ENCODE assay signal across 12 mouse cellular contexts in the genomic region with DNA sequence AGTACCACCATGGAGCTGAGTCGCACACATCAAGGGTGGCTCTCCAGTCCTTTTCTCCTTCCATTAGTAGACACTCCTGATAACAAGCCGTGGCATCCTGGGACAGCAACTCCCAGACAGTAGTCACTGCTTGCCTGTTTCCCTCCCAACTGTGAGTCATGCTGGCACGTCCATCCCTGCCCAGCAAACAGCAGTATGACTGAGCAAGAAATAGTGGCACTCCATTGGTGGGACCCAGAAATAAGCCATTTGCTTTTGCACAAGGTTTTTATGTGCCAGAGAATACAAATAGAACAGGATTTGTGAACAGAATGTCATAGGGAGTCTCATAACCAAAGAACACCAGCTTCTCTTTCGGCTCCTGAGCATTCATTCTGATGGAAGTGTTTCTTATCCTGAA.
"Had no signal": no experiment of that assay in that cellular context is flagged by ENCODE, and none has a peak within 500 bp of the region (broad histone marks: within the 10 kb centered on the region; RNA-seq: fewer than 3 reads in every experiment).

No protein-coding gene starts in this region.

- H3K9ac ChIP-seq: kidney, embryonic 15.5 days; limb, embryonic 13.5 days; liver, embryonic 14.5 days; midbrain, embryonic 15.5 days; neural tube, embryonic 12.5 days; stomach, embryonic 15.5 days had no signal

- H3K27ac ChIP-seq: kidney, embryonic 15.5 days; limb, embryonic 13.5 days; liver, embryonic 14.5 days; midbrain, embryonic 10.5 days; midbrain, embryonic 15.5 days; neural tube, embryonic 12.5 days; stomach, embryonic 15.5 days had no signal

- H3K4me2 ChIP-seq: kidney, embryonic 15.5 days; limb, embryonic 13.5 days; midbrain, embryonic 15.5 days; neural tube, embryonic 12.5 days; stomach, embryonic 15.5 days had no signal

- H3K4me3 ChIP-seq: kidney, embryonic 15.5 days; limb, embryonic 13.5 days; midbrain, embryonic 10.5 days; midbrain, embryonic 15.5 days; neural tube, embryonic 12.5 days; stomach, embryonic 15.5 days had no signal

- H3K4me1 ChIP-seq: midbrain, embryonic 10.5 days; midbrain, embryonic 15.5 days; neural tube, embryonic 12.5 days; stomach, embryonic 15.5 days had no signal

- DNase-seq: kidney, postnatal 14 days; lung, adult 18-20 months; right cerebral cortex, postnatal 14 days; thymus, postnatal 36 days had no signal

- ATAC-seq: intestine, embryonic 16.5 days; midbrain, embryonic 15.5 days had no signal

- H3K36me3 ChIP-seq: kidney, embryonic 15.5 days; limb, embryonic 13.5 days; midbrain, embryonic 10.5 days; midbrain, embryonic 15.5 days; neural tube, embryonic 12.5 days; stomach, embryonic 15.5 days had no signal

- H3K9me3 ChIP-seq: kidney, embryonic 15.5 days; limb, embryonic 13.5 days; midbrain, embryonic 10.5 days; midbrain, embryonic 15.5 days; neural tube, embryonic 12.5 days; stomach, embryonic 15.5 days had no signal

- H3K27me3 ChIP-seq: kidney, embryonic 15.5 days; limb, embryonic 13.5 days; midbrain, embryonic 15.5 days; neural tube, embryonic 12.5 days; stomach, embryonic 15.5 days had no signal
